Mouse (Mus musculus) neural tube, embryonic 13.5 days (tissue): ENCODE measurements around the gene Gba. TPM values are rescaled to one million over a fixed set of nuclear protein-coding genes. Genes with fewer than 3 reads are reported as not detected.
"Not testable (repeated sequence)": the region's sequence is repeated elsewhere in the genome, so short reads cannot be mapped to it uniquely, and the experiment has no call there.

ENCODE experiments used
- ATAC-seq: fragments of 200-750 bp; cut with Nextera tagmentation; 2 replicates; pipeline ENCODE4 v1.8.0; 2017; ENCODE audit warnings: low read depth, mild to moderate bottlenecking, moderate TSS enrichment, moderate library complexity
- H3K27ac ChIP-seq: fragments of 300-500 bp; sonication (generic); replicated peaks from 2 replicates; pipeline ENCODE4 v1.5.1; 2015; ENCODE audit warnings: moderate library complexity, mild to moderate bottlenecking, inconsistent platforms
- H3K27me3 ChIP-seq: fragments of 300-500 bp; sonication (generic); 2 replicates; pipeline ENCODE4 v1.6.1; 2015; ENCODE audit warnings: mild to moderate bottlenecking, inconsistent platforms
- H3K36me3 ChIP-seq: fragments of 300-500 bp; sonication (generic); 2 replicates; pipeline ENCODE4 v1.6.1; 2015; ENCODE audit warnings: mild to moderate bottlenecking, inconsistent platforms
- H3K4me1 ChIP-seq: fragments of 300-500 bp; sonication (generic); replicated peaks from 2 replicates; pipeline ENCODE4 v1.6.1; 2015; ENCODE audit warnings: inconsistent platforms
- H3K4me2 ChIP-seq: fragments of 300-500 bp; sonication (generic); 2 replicates; pipeline ENCODE4 v1.6.1; 2015; ENCODE audit warnings: inconsistent platforms, mild to moderate bottlenecking, moderate library complexity
- H3K4me3 ChIP-seq: fragments of 300-500 bp; sonication (generic); 2 replicates; pipeline ENCODE4 v1.5.1; 2015; ENCODE audit warnings: mild to moderate bottlenecking, inconsistent platforms
- H3K9ac ChIP-seq: fragments of 300-500 bp; sonication (generic); 2 replicates; pipeline ENCODE4 v1.6.1; 2015; ENCODE audit warnings: moderate library complexity, mild to moderate bottlenecking, inconsistent platforms
- H3K9me3 ChIP-seq: fragments of 300-500 bp; sonication (generic); 2 replicates; pipeline ENCODE4 v1.6.1; 2016; ENCODE audit warnings: inconsistent platforms
- WGBS: fragments of 180-500 bp; shearing (Covaris S2); methylation state at CpG from one replicate; pipeline ENCODE4 v1.1.7; 2015; 5-methylcytosine and 5-hydroxymethylcytosine counted together
- polyA plus RNA-seq: library from polyadenylated mRNA; unstranded; fragments of >200 nt; fragmentation: Nextera tagmentation; extraction: Ambion mirVana; gene quantifications from 2 replicates; pipeline ENCODE4 v1.2.1, GENCODE M21; 2015

The Gba gene
- polyA plus RNA-seq, 1 experiment from 2014 or later, result 50.0 TPM

DNA sequence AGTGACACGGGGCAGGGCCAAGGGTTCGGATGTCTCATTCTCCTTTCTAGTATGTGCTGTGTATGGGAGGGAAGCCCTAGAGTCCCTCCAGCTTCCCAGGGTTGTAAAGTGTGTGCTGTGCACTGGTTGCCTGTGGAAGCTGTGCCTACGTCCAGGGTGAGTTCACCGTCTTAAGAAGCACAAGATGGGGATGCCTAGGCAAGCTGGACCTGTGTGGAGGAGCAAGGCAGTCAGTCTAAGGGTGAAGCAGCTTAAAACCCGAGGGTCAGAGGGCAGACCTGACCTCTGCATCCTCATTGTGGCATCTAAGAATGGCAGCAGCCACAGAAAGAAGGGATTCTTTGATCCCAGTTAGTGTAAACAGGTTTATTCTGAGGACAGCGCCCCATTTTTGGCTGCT lies 6.0 kb downstream of the Gba start:
- Histone ChIP-seq H3K36me3 (peaks cover 73% of the 10 kb centered on the region), H3K27me3 (no peaks in the 10 kb centered on the region), H3K4me3 (no peak overlapping the region), H3K27ac (no peak overlapping the region), H3K4me1 (peaks cover 23% of the 10 kb centered on the region), H3K4me2 (no peak overlapping the region), H3K9ac (no peak overlapping the region), H3K9me3 (no peaks in the 10 kb centered on the region)
- 89% methylated on average over 6 of the region's 6 CpGs for WGBS
- no peak for ATAC-seq

DNA sequence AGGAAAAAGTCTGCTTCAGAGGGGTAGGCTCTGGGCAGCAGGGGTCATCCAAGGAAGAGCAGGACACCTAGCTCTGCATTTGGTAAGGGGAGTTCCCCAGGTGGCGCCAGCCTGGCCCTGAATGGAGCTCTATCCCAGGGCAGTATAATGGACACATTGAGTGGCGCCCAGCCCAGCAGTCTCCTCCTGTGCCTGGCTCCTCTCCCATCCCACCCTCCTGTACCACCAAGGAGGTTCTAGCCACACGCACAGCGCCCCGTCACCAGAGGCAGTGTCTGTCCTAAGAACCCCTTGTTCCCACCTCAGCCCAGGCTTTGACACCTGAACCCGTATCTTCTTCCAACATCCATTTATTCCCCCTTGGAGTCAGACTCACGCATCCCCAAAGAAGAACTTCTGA lies 7.0 kb downstream of the Gba start:
- H3K27ac ChIP-seq, result no peak overlapping the region
- no peaks in the 10 kb centered on the region for H3K27me3 ChIP-seq
- no peaks in the 10 kb centered on the region for H3K9me3 ChIP-seq
- peaks cover 63% of the 10 kb centered on the region for H3K36me3 ChIP-seq
- H3K4me3 ChIP-seq, result no peak overlapping the region
- no peak for ATAC-seq
- 89% methylated on average over 7 of the region's 7 CpGs for WGBS
- no peak overlapping the region for H3K4me2 ChIP-seq
- no peak overlapping the region for H3K9ac ChIP-seq
- peaks cover 24% of the 10 kb centered on the region for H3K4me1 ChIP-seq

DNA sequence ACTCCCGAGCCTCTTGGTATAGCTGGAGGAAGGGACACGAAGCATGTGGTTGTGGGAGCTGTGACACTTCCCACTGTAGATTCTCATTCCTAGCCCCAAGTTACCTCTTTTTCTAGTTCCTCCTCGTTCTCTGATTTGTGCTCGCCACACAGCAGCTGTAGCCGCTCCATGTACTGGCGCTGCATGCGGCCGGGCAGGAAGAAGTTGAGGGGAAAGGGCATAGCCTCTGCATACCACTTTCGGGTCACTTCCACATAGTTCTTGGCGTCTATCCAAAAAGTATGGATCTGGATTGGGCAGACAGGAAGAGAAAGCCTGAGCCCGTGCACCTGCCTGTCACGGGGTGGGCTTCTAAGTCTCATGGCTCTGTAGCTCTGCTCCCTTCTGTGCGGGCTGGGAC lies 7.4 kb downstream of the Gba start:
- Histone ChIP-seq H3K27ac (no peak overlapping the region), H3K4me2 (no peak overlapping the region), H3K4me3 (no peak overlapping the region), H3K27me3 (no peaks in the 10 kb centered on the region), H3K9ac (no peak overlapping the region), H3K4me1 (peaks cover 29% of the 10 kb centered on the region), H3K36me3 (peaks cover 59% of the 10 kb centered on the region), H3K9me3 (no peaks in the 10 kb centered on the region)
- 88% methylated on average over 13 of the region's 13 CpGs for WGBS
- no peak for ATAC-seq

DNA sequence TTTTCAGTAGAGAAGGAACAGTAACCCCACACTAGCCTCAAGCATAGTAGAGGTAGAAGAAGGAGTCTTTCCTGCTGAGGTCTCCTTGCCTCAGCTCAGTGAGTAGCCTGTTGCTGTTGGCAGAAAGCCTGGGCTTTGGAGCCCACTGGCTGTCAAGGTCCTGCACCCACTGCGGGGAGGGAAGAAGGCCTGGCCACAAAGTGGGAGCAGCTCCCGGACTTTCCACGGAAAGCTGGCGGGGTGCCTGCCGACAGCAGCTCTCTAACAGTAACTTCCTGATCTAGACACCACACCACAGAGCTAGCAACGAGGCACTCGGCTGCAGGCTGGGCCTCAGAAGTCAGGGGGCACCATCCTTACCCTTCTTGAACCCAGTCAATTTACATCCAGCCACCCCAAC lies 8.0 kb downstream of the Gba start:
- Histone ChIP-seq H3K36me3 (peaks cover 53% of the 10 kb centered on the region), H3K27me3 (no peaks in the 10 kb centered on the region), H3K9ac (no peak overlapping the region), H3K9me3 (no peaks in the 10 kb centered on the region), H3K4me1 (peaks cover 34% of the 10 kb centered on the region), H3K27ac (no peak overlapping the region), H3K4me3 (no peak overlapping the region), H3K4me2 (no peak overlapping the region)
- 77% methylated on average over 7 of the region's 7 CpGs for WGBS
- ATAC-seq, result no peak

DNA sequence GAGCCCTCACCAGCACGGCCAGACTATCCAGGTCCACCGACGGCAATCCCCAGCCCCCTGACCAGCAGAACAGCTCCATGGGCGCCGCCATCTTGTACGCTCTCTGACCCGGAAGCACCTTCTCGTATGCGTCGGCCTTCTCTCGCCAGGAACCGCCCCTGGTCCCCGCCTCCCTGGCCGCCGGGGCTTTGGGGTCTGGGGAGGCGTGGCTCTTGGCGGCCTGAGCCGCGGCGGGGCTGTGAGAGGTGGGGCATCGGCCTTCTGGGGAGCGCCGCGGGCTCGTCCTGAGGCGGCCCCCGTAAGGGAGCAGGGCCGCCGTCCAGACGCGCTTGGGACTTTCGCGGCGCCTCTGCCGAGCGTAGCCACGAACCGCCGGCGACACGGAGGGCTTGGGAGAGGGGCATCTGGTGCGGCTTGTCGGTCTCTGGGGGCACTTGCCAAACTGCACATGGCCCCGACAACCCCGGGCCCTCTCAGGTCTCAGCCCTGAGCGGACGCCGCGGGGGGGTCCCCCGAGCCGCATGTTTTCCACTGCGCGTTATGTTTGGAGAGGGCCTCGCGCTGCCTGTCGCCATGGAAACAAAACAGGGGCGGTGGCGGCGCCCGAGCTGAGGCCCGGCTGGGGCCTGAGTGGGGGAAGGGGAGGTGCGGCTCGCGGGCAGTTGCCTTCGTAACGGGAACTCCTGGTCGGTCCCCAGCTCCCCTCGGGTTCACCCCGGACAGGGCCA lies 11.2 kb downstream of the Gba start:
- ATAC-seq, result peak; percentile 88
- no peaks in the 10 kb centered on the region for H3K9me3 ChIP-seq
- peaks cover 45% of the 10 kb centered on the region for H3K4me1 ChIP-seq
- no peaks in the 10 kb centered on the region for H3K27me3 ChIP-seq
- peak overlapping the region; percentile 97 for H3K27ac ChIP-seq
- H3K4me3 ChIP-seq, result peak overlapping the region; percentile 75
- peak overlapping the region; percentile 73 for H3K4me2 ChIP-seq
- under 1% methylated on average over 69 of the region's 69 CpGs for WGBS
- H3K9ac ChIP-seq, result peak overlapping the region; percentile 81
- H3K36me3 ChIP-seq, result peaks cover 21% of the 10 kb centered on the region

DNA sequence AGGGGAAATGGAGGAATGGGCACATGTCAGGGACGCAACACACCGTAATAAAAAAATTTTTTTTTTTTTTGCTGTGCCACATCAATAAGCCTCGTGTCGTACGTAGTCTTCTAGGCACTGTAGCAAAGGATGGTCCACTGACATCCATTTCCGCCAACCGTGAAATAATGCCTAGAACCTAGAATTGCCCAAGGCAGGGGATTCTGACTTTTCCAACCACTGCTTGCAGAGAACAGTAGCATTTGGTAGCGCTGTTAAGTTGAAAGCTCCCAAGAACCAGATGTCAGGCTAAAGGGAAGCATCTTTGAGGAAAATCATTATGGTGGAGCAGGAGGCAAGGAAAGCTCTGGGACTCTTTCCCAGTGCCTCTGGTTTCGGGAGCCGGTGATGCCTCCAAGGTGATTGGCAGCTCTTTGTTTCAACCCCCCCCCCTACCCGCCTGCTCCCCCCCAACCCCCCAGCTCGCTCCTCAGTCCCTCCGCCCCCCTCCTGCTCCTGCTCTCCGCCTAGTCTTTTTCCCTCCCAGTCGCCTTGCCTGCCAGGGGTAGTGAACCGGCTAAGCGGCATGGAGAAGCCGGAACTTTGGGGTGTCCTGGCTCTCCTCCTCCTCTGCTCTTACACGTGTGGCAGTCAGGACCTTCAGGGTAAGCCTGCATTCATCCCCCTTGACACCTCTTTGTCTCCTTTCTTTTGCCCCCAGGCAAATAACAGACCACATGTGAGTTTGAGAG lies 12.1 kb downstream of the Gba start, which contains the start of gene Thbs3:
Thbs3 (plus strand) TSS at position 500 of the 731 bp plus-strand sequence.
- peak within 1 kb of the TSS; percentile 97 for H3K27ac ChIP-seq
- peak within 1 kb of the TSS; percentile 81 for H3K9ac ChIP-seq
- H3K4me1 ChIP-seq, result peaks cover 52% of the 10 kb centered on the region
- H3K36me3 ChIP-seq, result peaks cover 19% of the 10 kb centered on the region
- H3K4me2 ChIP-seq, result peak within 1 kb of the TSS; percentile 73
- peak; percentile 20 for ATAC-seq
- no peaks in the 10 kb centered on the region for H3K27me3 ChIP-seq
- peak within 1 kb of the TSS; percentile 75 for H3K4me3 ChIP-seq
- H3K9me3 ChIP-seq, result no peaks in the 10 kb centered on the region
- WGBS, result under 1% methylated on average over 19 of the region's 19 CpGs

DNA sequence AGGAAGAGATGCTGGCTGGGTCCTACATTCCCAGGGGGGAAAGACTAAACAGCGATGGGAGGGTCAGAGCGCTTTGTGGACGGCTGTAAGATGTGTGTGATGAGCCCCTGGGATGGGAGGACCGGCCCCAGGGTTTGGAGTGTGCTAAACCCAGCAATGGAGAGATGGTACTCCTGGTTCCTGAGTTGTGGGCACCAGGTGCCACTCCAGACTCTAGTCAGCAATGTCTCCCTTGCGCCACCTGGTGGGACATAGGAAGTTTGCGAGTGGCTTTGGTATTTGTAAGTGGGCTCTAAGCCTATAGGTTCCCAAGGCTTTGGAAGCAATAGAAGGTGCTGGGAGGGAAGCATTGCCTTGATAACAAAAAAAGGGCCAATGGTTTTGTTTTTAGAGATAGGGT lies 13.1 kb downstream of the Gba start:
- peak; percentile 22; the same call in 1 of the 2 replicates for ATAC-seq
- Histone ChIP-seq H3K4me1 (peaks cover 55% of the 10 kb centered on the region), H3K9ac (peak overlapping the region; percentile 81), H3K36me3 (peaks cover 9% of the 10 kb centered on the region), H3K27ac (peak overlapping the region; percentile 97), H3K4me2 (peak overlapping the region; percentile 73), H3K27me3 (no peaks in the 10 kb centered on the region), H3K4me3 (peak overlapping the region; percentile 75), H3K9me3 (no peaks in the 10 kb centered on the region)
- 0% methylated on average over 6 of the region's 6 CpGs for WGBS

DNA sequence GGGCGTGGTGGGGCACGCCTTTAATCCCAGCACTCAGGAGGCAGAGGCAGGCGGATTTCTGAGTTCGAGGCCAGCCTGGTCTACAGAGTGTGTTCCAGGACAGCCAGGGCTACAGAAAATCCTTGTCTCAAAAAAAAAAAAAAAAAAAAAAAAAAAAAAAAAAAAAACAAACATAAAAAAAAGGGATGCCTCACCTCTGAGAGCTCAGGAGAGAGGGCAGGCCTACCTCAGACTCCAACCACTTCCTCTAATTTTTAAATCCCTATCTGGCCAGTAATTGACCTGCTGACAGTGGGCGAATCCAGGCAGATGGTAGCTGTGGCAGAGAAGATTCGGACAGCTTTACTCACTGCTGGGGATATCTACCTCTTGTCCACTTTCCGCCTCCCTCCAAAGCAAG lies 13.7 kb downstream of the Gba start:
- H3K9me3 ChIP-seq, H3K9ac ChIP-seq, H3K27ac ChIP-seq, ATAC-seq, H3K4me3 ChIP-seq, H3K27me3 ChIP-seq: not testable (repeated sequence)
- WGBS, result 77% methylated on average over 7 of the region's 7 CpGs
- H3K4me1 ChIP-seq, result peaks cover 60% of the 10 kb centered on the region
- H3K4me2 ChIP-seq, result peak overlapping the region; percentile 73
- peaks cover 10% of the 10 kb centered on the region for H3K36me3 ChIP-seq

DNA sequence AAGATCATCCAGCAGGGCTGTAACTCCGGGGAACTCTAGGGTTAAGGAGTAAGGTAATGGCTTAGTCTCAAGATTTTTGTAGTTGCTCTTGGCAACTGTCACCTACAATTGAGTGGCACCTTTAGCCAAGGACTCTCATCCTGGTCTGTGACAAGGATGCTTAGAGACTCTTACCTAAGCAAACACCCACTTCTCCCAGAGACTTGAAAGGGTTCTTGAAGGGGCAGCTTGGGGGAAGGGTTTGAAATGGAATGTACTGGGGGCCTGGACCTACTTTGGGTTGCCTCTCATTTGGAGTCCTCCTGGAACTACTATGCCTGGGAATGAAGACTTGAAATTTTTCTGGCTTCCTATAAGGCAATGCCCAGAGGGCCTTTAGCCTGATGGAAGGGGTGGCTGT lies 15.5 kb downstream of the Gba start:
- H3K27ac ChIP-seq, result no peak overlapping the region
- peaks cover 49% of the 10 kb centered on the region for H3K4me1 ChIP-seq
- peaks cover 19% of the 10 kb centered on the region for H3K36me3 ChIP-seq
- no peaks in the 10 kb centered on the region for H3K27me3 ChIP-seq
- no peak overlapping the region for H3K4me2 ChIP-seq
- WGBS, result 86% methylated on average over 1 of the region's 1 CpGs
- no peak overlapping the region for H3K9ac ChIP-seq
- H3K4me3 ChIP-seq, result no peak overlapping the region
- no peaks in the 10 kb centered on the region for H3K9me3 ChIP-seq
- no peak for ATAC-seq

DNA sequence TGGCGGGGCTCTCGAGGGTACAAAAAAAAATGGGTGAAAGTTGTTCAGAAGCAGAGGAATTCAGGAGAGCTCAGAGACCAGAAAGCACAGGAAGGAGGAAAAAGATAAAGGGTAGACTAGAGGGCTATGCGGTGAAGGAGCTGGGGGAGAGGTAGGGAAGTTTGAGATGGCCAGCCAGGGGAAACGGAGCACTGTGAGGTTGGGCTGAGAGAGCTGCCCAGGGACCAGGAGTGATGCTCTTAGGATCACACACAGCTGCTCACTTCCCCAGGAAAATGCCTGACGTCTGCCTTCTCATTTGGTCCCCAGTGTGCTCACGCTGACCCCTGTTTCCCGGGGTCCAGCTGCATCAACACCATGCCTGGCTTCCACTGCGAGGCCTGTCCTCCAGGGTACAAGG lies 16.8 kb downstream of the Gba start:
- H3K4me1 ChIP-seq, result peaks cover 58% of the 10 kb centered on the region
- no peak for ATAC-seq

DNA sequence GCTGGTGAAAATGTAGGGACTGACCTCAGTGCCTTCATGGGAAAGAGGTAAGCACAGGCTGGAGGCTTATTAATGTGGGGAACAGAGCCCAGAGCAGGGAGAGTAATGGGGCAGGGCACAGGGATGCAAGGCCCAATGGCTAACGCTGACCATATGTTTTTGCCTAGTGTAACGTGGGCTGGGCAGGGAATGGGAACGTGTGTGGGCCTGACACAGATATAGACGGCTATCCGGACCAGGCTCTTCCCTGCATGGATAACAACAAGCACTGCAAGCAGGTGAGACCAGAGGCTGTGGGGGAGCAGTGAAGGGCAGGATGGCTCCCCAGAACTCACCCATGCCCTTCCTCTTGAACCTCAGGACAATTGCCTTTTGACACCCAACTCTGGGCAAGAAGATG lies 18.4 kb downstream of the Gba start:
- Histone ChIP-seq H3K27me3 (no peaks in the 10 kb centered on the region), H3K4me1 (peaks cover 58% of the 10 kb centered on the region), H3K27ac (no peak overlapping the region), H3K36me3 (peaks cover 24% of the 10 kb centered on the region), H3K9me3 (no peaks in the 10 kb centered on the region), H3K9ac (peak overlapping the region; percentile 32; the same call in 1 of the 2 replicates), H3K4me3 (no peak overlapping the region), H3K4me2 (no peak overlapping the region)
- 65% methylated on average over 5 of the region's 5 CpGs for WGBS
- no peak for ATAC-seq

More for the DNA sequence above, 16.8 kb downstream of the Gba start:
- WGBS, result 43% methylated on average over 8 of the region's 8 CpGs
- peaks cover 24% of the 10 kb centered on the region for H3K36me3 ChIP-seq
- H3K27me3 ChIP-seq, result no peaks in the 10 kb centered on the region
- no peaks in the 10 kb centered on the region for H3K9me3 ChIP-seq
- 0 out of 2 replicates have a peak overlapping the region, but pooled peaks have one; percentile 22 for H3K9ac ChIP-seq
- H3K27ac ChIP-seq, result peak overlapping the region; percentile 23; the same call in 1 of the 2 replicates
- H3K4me3 ChIP-seq, result no peak overlapping the region
- H3K4me2 ChIP-seq, result no peak overlapping the region

DNA sequence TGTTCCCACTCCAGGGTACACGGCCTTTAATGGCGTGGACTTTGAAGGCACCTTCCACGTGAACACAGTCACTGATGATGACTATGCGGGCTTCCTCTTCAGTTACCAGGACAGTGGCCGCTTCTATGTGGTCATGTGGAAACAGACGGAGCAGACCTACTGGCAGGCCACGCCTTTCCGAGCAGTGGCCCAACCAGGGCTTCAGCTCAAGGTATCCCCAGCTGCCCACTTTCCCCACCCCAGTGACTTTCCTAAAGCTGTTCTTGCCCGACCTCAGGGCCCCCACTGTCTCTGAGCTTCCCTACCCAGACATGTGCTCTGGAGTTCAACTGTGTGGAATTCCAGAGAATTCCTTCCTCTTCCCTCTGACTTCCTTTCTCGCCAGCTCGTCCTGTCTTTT lies 22.1 kb downstream of the Gba start:
- Histone ChIP-seq H3K36me3 (peaks cover 17% of the 10 kb centered on the region), H3K27ac (peak overlapping the region; percentile 92), H3K4me1 (peaks cover 74% of the 10 kb centered on the region), H3K4me2 (peak overlapping the region; percentile 79), H3K4me3 (peak overlapping the region; percentile 50), H3K27me3 (no peaks in the 10 kb centered on the region), H3K9ac (peak overlapping the region; percentile 79), H3K9me3 (no peaks in the 10 kb centered on the region)
- no peak for ATAC-seq
- WGBS, result 32% methylated on average over 11 of the region's 11 CpGs
